26 mouse cellular contexts compared by ENCODE assay signal in the genomic region with DNA sequence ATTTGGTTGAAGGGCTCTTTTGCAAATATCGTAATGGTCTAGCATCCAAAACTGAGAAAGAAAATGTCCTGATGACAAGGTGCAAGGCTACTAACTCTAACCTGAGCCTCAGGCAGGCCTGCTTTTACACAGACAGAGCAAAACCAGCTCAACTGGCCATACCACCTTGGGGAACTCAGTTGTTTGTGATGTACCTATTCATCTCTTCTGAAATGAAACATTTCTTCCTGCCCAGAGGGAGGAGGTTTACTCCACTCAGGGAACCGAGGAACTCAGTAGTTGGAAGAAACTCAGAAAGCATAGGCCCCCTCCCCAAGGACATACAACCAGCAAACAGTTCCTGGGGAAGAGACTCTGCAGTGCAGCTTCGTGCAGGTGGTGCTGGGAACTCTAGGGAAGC.
"Had no signal": no experiment of that assay in that cellular context is flagged by ENCODE, and none has a peak within 500 bp of the region (broad histone marks: within the 10 kb centered on the region; RNA-seq: fewer than 3 reads in every experiment).

No protein-coding gene starts in this region.

- H3K27me3 ChIP-seq: heart, embryonic 13.5 days; heart, embryonic 15.5 days; hindbrain, embryonic 12.5 days; hindbrain, embryonic 15.5 days; kidney, embryonic 15.5 days; limb, embryonic 12.5 days had no signal

- H3K9me3 ChIP-seq: heart, embryonic 13.5 days; heart, embryonic 15.5 days; hindbrain, embryonic 10.5 days; hindbrain, embryonic 12.5 days; hindbrain, embryonic 15.5 days; kidney, embryonic 15.5 days; limb, embryonic 10.5 days; limb, embryonic 12.5 days had no signal

- H3K36me3 ChIP-seq: heart, embryonic 13.5 days; heart, embryonic 15.5 days; hindbrain, embryonic 10.5 days; hindbrain, embryonic 12.5 days; hindbrain, embryonic 15.5 days; kidney, embryonic 15.5 days; limb, embryonic 10.5 days; limb, embryonic 12.5 days had no signal

- DNase-seq: gastrocnemius, adult 2 months; gastrocnemius, postnatal 10 days; gastrocnemius, postnatal 25 days; heart, adult 2 months; heart, postnatal 4 days; kidney, adult 11 months; kidney, adult 2 months; kidney, adult 9 months; kidney, postnatal 14 days; kidney, postnatal 36 days; layer of hippocampus, adult 9-11 months; layer of hippocampus, postnatal 36 days; liver had no signal

- ATAC-seq: hindbrain, postnatal 0 days; intestine, embryonic 16.5 days had no signal

- H3K9ac ChIP-seq: heart, embryonic 13.5 days; heart, embryonic 15.5 days; hindbrain, embryonic 12.5 days; hindbrain, embryonic 15.5 days; kidney, embryonic 15.5 days; limb, embryonic 12.5 days had no signal

- H3K27ac ChIP-seq: gastrocnemius, adult 2 months; heart, adult 2 months; heart, embryonic 13.5 days; heart, embryonic 15.5 days; hindbrain, embryonic 10.5 days; hindbrain, embryonic 12.5 days; hindbrain, embryonic 15.5 days; hindbrain, postnatal 0 days; kidney, embryonic 15.5 days; kidney, postnatal 0 days; limb, embryonic 10.5 days; limb, embryonic 12.5 days had no signal

- H3K4me3 ChIP-seq: gastrocnemius, adult 2 months; heart, adult 2 months; heart, embryonic 13.5 days; heart, embryonic 15.5 days; hindbrain, embryonic 10.5 days; hindbrain, embryonic 12.5 days; hindbrain, embryonic 15.5 days; kidney, embryonic 15.5 days; limb, embryonic 10.5 days; limb, embryonic 12.5 days had no signal

- H3K4me1 ChIP-seq: hindbrain, embryonic 10.5 days; hindbrain, embryonic 12.5 days; hindbrain, embryonic 15.5 days; kidney, embryonic 15.5 days had no signal

- H3K4me2 ChIP-seq: heart, embryonic 11.5 days; heart, embryonic 13.5 days; heart, embryonic 15.5 days; hindbrain, embryonic 12.5 days; hindbrain, embryonic 15.5 days; kidney, embryonic 15.5 days; limb, embryonic 12.5 days; liver, embryonic 11.5 days had no signal
